Mouse (Mus musculus) forebrain, postnatal 0 days (tissue): ENCODE results near the gene 4930474N05Rik. TPM values are rescaled to one million over a fixed set of nuclear protein-coding genes. Genes with fewer than 3 reads are reported as not detected.

Source experiments
- ATAC-seq: fragments of 200-750 bp; cut with Nextera tagmentation; 2 replicates; pipeline ENCODE4 v1.8.0; 2017; ENCODE audit warnings: mild to moderate bottlenecking, moderate library complexity
- DNase-seq: peaks from one replicate; pipeline ENCODE4 v3.0.0-alpha.2; 2015
- H3K27ac ChIP-seq: fragments of 300-500 bp; sonication (generic); 2 replicates; pipeline ENCODE4 v1.5.1; 2014; ENCODE audit warnings: low read depth, mild to moderate bottlenecking, antibody characterized with exemption, low read length, moderate library complexity, mixed read lengths
- H3K27me3 ChIP-seq: fragments of 300-500 bp; sonication (generic); 2 replicates; pipeline ENCODE4 v1.6.1; 2014; ENCODE audit warnings: mild to moderate bottlenecking, low read length, mixed read lengths; ENCODE audit not compliant: insufficient read depth
- H3K36me3 ChIP-seq: fragments of 300-500 bp; sonication (generic); 2 replicates; pipeline ENCODE4 v1.6.1; 2014; ENCODE audit warnings: mild to moderate bottlenecking, moderate library complexity; ENCODE audit not compliant: insufficient read depth
- H3K4me1 ChIP-seq: fragments of 300-500 bp; sonication (generic); 2 replicates; pipeline ENCODE4 v1.6.1; 2014; ENCODE audit warnings: antibody characterized with exemption; ENCODE audit not compliant: insufficient read depth
- H3K4me2 ChIP-seq: fragments of 300-500 bp; sonication (generic); 2 replicates; pipeline ENCODE4 v1.6.1; 2014; ENCODE audit warnings: low read depth, mild to moderate bottlenecking, moderate library complexity
- H3K4me3 ChIP-seq: fragments of 300-500 bp; sonication (generic); 2 replicates; pipeline ENCODE4 v1.5.1; 2014; ENCODE audit warnings: low read depth, low read length, mixed read lengths
- H3K9ac ChIP-seq: fragments of 300-500 bp; sonication (generic); 2 replicates; pipeline ENCODE4 v1.6.1; 2014; ENCODE audit warnings: mild to moderate bottlenecking
- H3K9me3 ChIP-seq: fragments of 300-500 bp; sonication (generic); 2 replicates; pipeline ENCODE4 v1.6.1; 2016; ENCODE audit warnings: low read length
- CTCF ChIP-seq: sonication (generic); IDR thresholded peaks from 2 replicates; pipeline ENCODE4 v1.5.1; 2016; ENCODE audit warnings: antibody characterized with exemption, control low read depth, low read depth
- WGBS: fragments of 180-500 bp; shearing (Covaris S2); extraction: QIAGEN DNeasy Blood & Tissue Kit; methylation state at CpG from one replicate; pipeline ENCODE4 v1.1.7; 2014; 5-methylcytosine and 5-hydroxymethylcytosine counted together
- polyA plus RNA-seq: library from polyadenylated mRNA; unstranded; fragments of >200 nt; fragmentation: Nextera tagmentation; extraction: Ambion mirVana; gene quantifications from 2 replicates; pipeline ENCODE4 v1.2.1, GENCODE M21; 2015
- total RNA-seq: library from RNA; depleted of rRNA; stranded (reverse); fragments of >200 nt; gene quantifications from 2 replicates; pipeline ENCODE4 v1.2.3, GENCODE M21; 2014; rRNA removed

Gene 4930474N05Rik
- total RNA-seq, result not detected in 2 replicates
- not detected in 2 replicates for polyA plus RNA-seq

DNA sequence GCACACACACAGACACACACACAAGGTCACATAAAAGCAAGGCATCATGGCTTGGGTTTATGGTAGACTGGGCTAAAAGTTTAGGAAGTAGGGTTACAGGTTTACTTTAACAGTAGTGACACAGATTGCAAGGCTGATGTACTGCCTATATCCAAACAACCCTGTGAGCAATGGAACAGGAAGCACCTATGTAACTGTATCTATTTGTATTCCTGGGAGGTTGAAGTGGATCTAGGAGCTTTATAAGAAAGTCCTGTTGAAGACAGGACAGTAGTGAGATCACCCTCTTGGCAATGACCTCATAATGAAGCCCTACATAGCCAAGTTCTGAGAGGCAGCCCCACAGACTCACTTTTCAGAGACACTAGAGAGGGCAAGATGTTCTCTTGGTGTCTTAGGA is at the start of gene 4930474N05Rik:
Gene 4930474N05Rik (plus strand): TSS at position 301 of the 400 bp plus-strand sequence.
- TF ChIP-seq CTCF, result no peak
- ATAC-seq (no peak), DNase-seq (no peak)
- Histone ChIP-seq H3K4me3 (no peak within 1 kb of the TSS), H3K36me3 (no peaks in the 10 kb centered on the region), H3K9me3 (no peaks in the 10 kb centered on the region), H3K4me1 (no peaks in the 10 kb centered on the region), H3K4me2 (no peak within 1 kb of the TSS), H3K27ac (no peak within 1 kb of the TSS), H3K9ac (no peak within 1 kb of the TSS), H3K27me3 (no peaks in the 10 kb centered on the region)

DNA sequence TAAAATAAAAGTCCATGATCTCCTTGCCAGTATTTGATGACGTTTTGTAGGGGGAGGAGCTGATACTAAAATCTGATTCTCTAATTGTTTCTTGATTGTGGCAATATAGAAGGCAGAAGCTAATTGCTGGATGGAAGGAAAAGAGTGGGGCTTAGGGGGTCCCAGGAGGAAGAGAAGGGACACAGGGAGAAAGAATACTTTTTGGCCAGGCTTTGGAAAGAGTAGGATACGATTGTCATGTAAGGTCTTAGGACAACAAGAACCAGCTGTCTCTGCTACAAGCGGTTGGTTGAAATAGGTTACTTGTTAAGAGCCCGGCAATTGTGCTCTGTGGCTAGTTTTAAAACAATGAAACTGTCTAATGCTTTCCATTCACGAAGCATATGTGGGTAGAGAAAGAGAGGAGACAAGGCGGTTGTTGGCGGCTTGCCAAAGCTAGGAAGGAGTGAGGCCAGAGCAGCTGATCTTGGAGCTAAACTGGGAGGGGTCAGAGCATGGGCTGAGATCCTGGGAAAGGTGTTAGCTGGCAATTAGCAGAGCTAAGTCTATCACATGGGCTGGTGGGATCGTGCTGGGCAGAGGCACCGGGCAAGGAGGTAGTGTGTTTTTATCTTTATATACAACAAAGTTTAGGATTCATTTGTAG is 45.8 kb upstream of the 4930474N05Rik start:
- Histone ChIP-seq H3K4me1 (no peaks in the 10 kb centered on the region; the same call in 1 of the 2 replicates), H3K27me3 (no peaks in the 10 kb centered on the region), H3K9ac (no peak overlapping the region), H3K4me2 (0 out of 2 replicates have a peak overlapping the region, but pooled peaks have one; percentile 14), H3K4me3 (no peak overlapping the region), H3K27ac (no peak overlapping the region), H3K9me3 (no peaks in the 10 kb centered on the region), H3K36me3 (no peaks in the 10 kb centered on the region)
- ATAC-seq (peak; percentile 42; the same call in 1 of the 2 replicates), DNase-seq (peak; percentile 44)
- no peak for TF ChIP-seq CTCF
- WGBS, result 13% methylated on average over 9 of the region's 9 CpGs

- Histone ChIP-seq H3K27ac (no peak overlapping the region), H3K27me3 (no peaks in the 10 kb centered on the region), H3K9me3 (no peaks in the 10 kb centered on the region), H3K36me3 (no peaks in the 10 kb centered on the region), H3K9ac (no peak overlapping the region), H3K4me3 (no peak overlapping the region), H3K4me1 (no peaks in the 10 kb centered on the region; the same call in 1 of the 2 replicates), H3K4me2 (no peak overlapping the region)
- no peak for TF ChIP-seq CTCF
- DNase-seq (no peak), ATAC-seq (no peak)
- 86% methylated on average over 2 of the region's 2 CpGs for WGBS
Measured at GRCm38 (mm10) chr14:36053281-36053680, 41.4 kb upstream of the 4930474N05Rik start.

DNA sequence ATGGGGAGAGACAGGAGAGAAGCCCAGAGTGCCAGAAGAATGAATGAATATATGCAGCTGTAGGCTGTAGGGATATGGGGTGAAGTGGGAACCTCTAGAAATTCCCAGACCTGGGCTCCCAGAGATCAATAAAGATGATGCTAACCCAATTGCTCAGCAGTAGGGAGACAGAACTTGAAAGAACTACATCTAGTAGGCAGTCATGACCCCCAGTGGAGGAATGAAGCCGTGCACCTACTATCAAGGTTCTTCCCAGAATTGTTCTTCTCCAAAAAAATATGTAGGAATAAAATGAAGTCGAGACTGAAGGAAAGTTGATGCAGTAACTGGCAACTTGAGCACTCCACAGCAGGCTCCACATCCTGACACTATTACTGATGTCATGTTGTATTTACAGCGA is 3.8 kb downstream of the 4930474N05Rik start:
- H3K4me1 ChIP-seq, result no peaks in the 10 kb centered on the region
- H3K9ac ChIP-seq, result no peak overlapping the region
- H3K9me3 ChIP-seq, result no peaks in the 10 kb centered on the region
- no peak overlapping the region for H3K27ac ChIP-seq
- 83% methylated on average over 3 of the region's 3 CpGs for WGBS
- ATAC-seq (no peak), DNase-seq (no peak)
- no peak overlapping the region for H3K4me3 ChIP-seq
- peak; percentile 12; the same call in 1 of the 2 replicates for TF ChIP-seq CTCF
- no peaks in the 10 kb centered on the region for H3K36me3 ChIP-seq
- no peaks in the 10 kb centered on the region for H3K27me3 ChIP-seq
- H3K4me2 ChIP-seq, result no peak overlapping the region

- H3K27me3 ChIP-seq, result no peaks in the 10 kb centered on the region
- no peaks in the 10 kb centered on the region for H3K4me1 ChIP-seq
- H3K36me3 ChIP-seq, result no peaks in the 10 kb centered on the region
- no peak for TF ChIP-seq CTCF
- H3K9me3 ChIP-seq, result no peaks in the 10 kb centered on the region
- H3K9ac ChIP-seq, result no peak overlapping the region
- no peak for DNase-seq
- WGBS, result 55% methylated on average over 1 of the region's 1 CpGs
- H3K4me2 ChIP-seq, result no peak overlapping the region
- no peak overlapping the region for H3K27ac ChIP-seq
- no peak overlapping the region for H3K4me3 ChIP-seq
- ATAC-seq, result no peak
Measured at GRCm38 (mm10) chr14:36099647-36100046, 4.9 kb downstream of the 4930474N05Rik start.

GRCm38 (mm10) chr14:36100731-36101130 is 6.0 kb downstream of the 4930474N05Rik start:
- H3K4me2 ChIP-seq, result no peak overlapping the region
- H3K36me3 ChIP-seq, result no peaks in the 10 kb centered on the region
- no peaks in the 10 kb centered on the region for H3K9me3 ChIP-seq
- no peak overlapping the region for H3K27ac ChIP-seq
- H3K4me1 ChIP-seq, result no peaks in the 10 kb centered on the region
- H3K9ac ChIP-seq, result no peak overlapping the region
- H3K4me3 ChIP-seq, result no peak overlapping the region
- TF ChIP-seq CTCF, result no peak
- ATAC-seq (no peak), DNase-seq (no peak)
- no peaks in the 10 kb centered on the region for H3K27me3 ChIP-seq
- 33% methylated on average over 1 of the region's 1 CpGs for WGBS

DNA sequence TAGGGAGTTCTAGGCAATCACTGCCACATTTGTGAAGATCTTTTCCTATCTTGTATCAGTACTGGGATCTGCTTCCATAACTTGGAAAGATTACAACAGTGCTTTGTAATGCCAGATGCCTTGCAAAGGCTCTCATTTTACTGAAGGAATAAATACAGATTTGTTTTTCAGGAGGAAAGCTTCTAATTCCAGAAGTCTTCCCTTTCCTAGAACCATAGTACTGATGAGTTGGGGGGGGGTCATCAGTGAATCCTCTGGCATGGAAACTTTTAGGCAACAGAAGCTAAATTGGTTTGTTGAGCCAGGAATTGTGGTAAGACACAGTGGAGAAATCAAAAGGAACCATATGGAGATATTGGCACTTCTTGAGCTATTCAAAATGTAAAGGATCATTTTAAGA is 19.8 kb downstream of the 4930474N05Rik start:
- Histone ChIP-seq H3K27me3 (no peaks in the 10 kb centered on the region), H3K9ac (no peak overlapping the region), H3K4me2 (no peak overlapping the region), H3K4me3 (no peak overlapping the region), H3K4me1 (no peaks in the 10 kb centered on the region), H3K36me3 (no peaks in the 10 kb centered on the region), H3K9me3 (no peaks in the 10 kb centered on the region), H3K27ac (no peak overlapping the region)
- DNase-seq (peak; percentile 47), ATAC-seq (peak; percentile 47; the same call in 1 of the 2 replicates)
- no peak for TF ChIP-seq CTCF
